Mouse (Mus musculus): ENCODE measurements around the gene Gm2004.
"Not testable (repeated sequence)": the region's sequence is repeated elsewhere in the genome, so short reads cannot be mapped to it uniquely, and the experiment has no call there.

Gm2004 gene

DNA sequence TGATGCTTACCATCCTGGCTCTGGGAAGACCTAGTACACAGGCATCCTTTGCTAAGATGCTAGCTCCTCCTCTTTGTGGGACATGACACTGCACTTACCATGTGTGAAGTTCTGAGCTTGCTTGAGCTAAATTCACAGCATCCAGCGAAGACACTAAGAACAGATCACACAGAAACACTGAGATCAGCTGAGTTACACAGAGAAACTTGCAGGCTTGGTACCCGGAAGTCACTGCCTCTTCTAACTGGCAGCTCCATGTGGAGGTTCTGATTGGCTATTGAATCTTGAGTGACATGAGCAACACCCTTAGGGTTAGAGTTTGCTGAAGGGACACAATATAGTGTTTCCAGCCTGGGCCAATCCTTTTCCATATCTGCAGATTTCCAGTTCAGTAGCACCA is at the start of gene Gm2004:
TSS of gene Gm2004 (minus strand) at position 101 of the 400 bp plus-strand sequence.
- not testable (repeated sequence) for DNase-seq

Measured in thymus, postnatal 25 days (tissue).